Mouse (Mus musculus): ENCODE measurements around the gene Bicd1.

- TF ChIP-seq POLR2A (IDR thresholded peaks at IDR 0.05; ENCODE audit: control insufficient read depth, extremely low read depth, insufficient read depth, low read length, poor library complexity), result no peak
- no peak for TF ChIP-seq CTCF (IDR thresholded peaks at IDR 0.05; ENCODE audit: borderline replicate concordance, control insufficient read depth, extremely low read depth, insufficient read depth, low read length, poor library complexity)
Measured at GRCm38 (mm10) chr6:149442884-149443283, 34.2 kb downstream of the Bicd1 start.

Measured in thymus, adult 2 months (tissue).